Mouse (Mus musculus) liver, embryonic 15.5 days (tissue): ENCODE data around the gene Zfp280b. TPM values are rescaled to one million over a fixed set of nuclear protein-coding genes. Genes with fewer than 3 reads are reported as not detected.

Experiments used
- ATAC-seq: fragments of 200-750 bp; cut with Nextera tagmentation; 2 replicates; pipeline ENCODE4 v1.8.0; 2017; ENCODE audit warnings: moderate number of reproducible peaks, mild to moderate bottlenecking, moderate library complexity; ENCODE audit not compliant: insufficient read depth
- H3K27ac ChIP-seq: fragments of 300-500 bp; sonication (generic); replicated peaks from 2 replicates; pipeline ENCODE4 v1.5.1; 2015; ENCODE audit warnings: mild to moderate bottlenecking, inconsistent platforms
- H3K27me3 ChIP-seq: fragments of 300-500 bp; sonication (generic); 2 replicates; pipeline ENCODE4 v1.6.1; 2015; ENCODE audit warnings: mild to moderate bottlenecking, inconsistent platforms
- H3K36me3 ChIP-seq: fragments of 300-500 bp; sonication (generic); replicated peaks from 2 replicates; pipeline ENCODE4 v1.6.1; 2015; ENCODE audit warnings: moderate library complexity, mild to moderate bottlenecking, inconsistent platforms
- H3K4me1 ChIP-seq: fragments of 300-500 bp; sonication (generic); replicated peaks from 2 replicates; pipeline ENCODE4 v1.6.1; 2015; ENCODE audit warnings: inconsistent platforms
- H3K4me2 ChIP-seq: fragments of 300-500 bp; sonication (generic); 2 replicates; pipeline ENCODE4 v1.6.1; 2015; ENCODE audit warnings: moderate library complexity, mild to moderate bottlenecking, inconsistent platforms
- H3K4me3 ChIP-seq: fragments of 300-500 bp; sonication (generic); replicated peaks from 2 replicates; pipeline ENCODE4 v1.5.1; 2015; ENCODE audit warnings: mild to moderate bottlenecking, inconsistent platforms
- H3K9ac ChIP-seq: fragments of 300-500 bp; sonication (generic); 2 replicates; pipeline ENCODE4 v1.6.1; 2015; ENCODE audit warnings: moderate library complexity, mild to moderate bottlenecking, inconsistent platforms
- H3K9me3 ChIP-seq: fragments of 300-500 bp; sonication (generic); replicated peaks from 2 replicates; pipeline ENCODE4 v1.6.1; 2016; ENCODE audit warnings: inconsistent platforms
- WGBS: fragments of 180-500 bp; shearing (Covaris S2); methylation state at CpG from one replicate; pipeline ENCODE4 v1.1.7; 2015; ENCODE audit warnings: mixed read lengths; ENCODE audit not compliant: insufficient replicate concordance; 5-methylcytosine and 5-hydroxymethylcytosine counted together
- polyA plus RNA-seq: library from polyadenylated mRNA; unstranded; fragments of >200 nt; fragmentation: Nextera tagmentation; extraction: Ambion mirVana; gene quantifications from 2 replicates; pipeline ENCODE4 v1.2.1, GENCODE M21; 2015

Gene Zfp280b
- polyA plus RNA-seq, 1 experiment from 2014 or later = 11.2 TPM

GRCm38 (mm10) chr10:76009812-76010211, 22.6 kb upstream of the Zfp280b start:
- Histone ChIP-seq H3K36me3 (no peaks in the 10 kb centered on the region), H3K9me3 (no peaks in the 10 kb centered on the region), H3K27me3 (no peaks in the 10 kb centered on the region), H3K4me1 (no peaks in the 10 kb centered on the region), H3K9ac (no peak overlapping the region), H3K4me3 (no peak overlapping the region), H3K27ac (no peak overlapping the region), H3K4me2 (no peak overlapping the region)
- 62% methylated on average over 3 of the region's 3 CpGs for WGBS
- no peak for ATAC-seq

- no peaks in the 10 kb centered on the region for H3K9me3 ChIP-seq
- ATAC-seq = no peak
Measured at GRCm38 (mm10) chr10:76012922-76013321, 19.5 kb upstream of the Zfp280b start.

GRCm38 (mm10) chr10:76016886-76017285, 15.6 kb upstream of the Zfp280b start:
- Histone ChIP-seq H3K27me3 (no peaks in the 10 kb centered on the region), H3K4me3 (no peak overlapping the region), H3K4me2 (no peak overlapping the region), H3K4me1 (peaks cover 7% of the 10 kb centered on the region), H3K9ac (no peak overlapping the region), H3K36me3 (no peaks in the 10 kb centered on the region), H3K9me3 (no peaks in the 10 kb centered on the region), H3K27ac (no peak overlapping the region)
- WGBS = 71% methylated on average over 3 of the region's 3 CpGs
- no peak for ATAC-seq

More at GRCm38 (mm10) chr10:76012922-76013321, 19.5 kb upstream of the Zfp280b start:
- no peak overlapping the region for H3K27ac ChIP-seq
- H3K4me3 ChIP-seq = no peak overlapping the region
- no peaks in the 10 kb centered on the region for H3K36me3 ChIP-seq
- 56% methylated on average over 6 of the region's 6 CpGs for WGBS
- H3K4me1 ChIP-seq = no peaks in the 10 kb centered on the region
- H3K9ac ChIP-seq = no peak overlapping the region
- H3K27me3 ChIP-seq = no peaks in the 10 kb centered on the region
- H3K4me2 ChIP-seq = no peak overlapping the region

- H3K27me3 ChIP-seq = no peaks in the 10 kb centered on the region
- no peak overlapping the region for H3K4me3 ChIP-seq
- H3K4me1 ChIP-seq = peaks cover 10% of the 10 kb centered on the region
- H3K9me3 ChIP-seq = no peaks in the 10 kb centered on the region
- no peak overlapping the region for H3K4me2 ChIP-seq
- no peak overlapping the region for H3K9ac ChIP-seq
- H3K36me3 ChIP-seq = no peaks in the 10 kb centered on the region
- no peak overlapping the region for H3K27ac ChIP-seq
- ATAC-seq = peak; percentile 34; the same call in 1 of the 2 replicates
- WGBS = 17% methylated on average over 3 of the region's 3 CpGs
Measured at GRCm38 (mm10) chr10:76021728-76022127, 10.7 kb upstream of the Zfp280b start.

- Histone ChIP-seq H3K9ac (no peak overlapping the region), H3K36me3 (no peaks in the 10 kb centered on the region), H3K9me3 (no peaks in the 10 kb centered on the region), H3K27ac (no peak overlapping the region), H3K27me3 (no peaks in the 10 kb centered on the region), H3K4me1 (peaks cover 15% of the 10 kb centered on the region), H3K4me2 (no peak overlapping the region), H3K4me3 (no peak overlapping the region)
- WGBS = 84% methylated on average over 6 of the region's 6 CpGs
- no peak for ATAC-seq
Measured at GRCm38 (mm10) chr10:76023921-76024320, 8.5 kb upstream of the Zfp280b start.

- no peak for ATAC-seq
- Histone ChIP-seq H3K9me3 (no peaks in the 10 kb centered on the region), H3K27ac (no peak overlapping the region), H3K4me3 (no peak overlapping the region), H3K4me2 (no peak overlapping the region), H3K9ac (no peak overlapping the region), H3K36me3 (no peaks in the 10 kb centered on the region), H3K4me1 (peaks cover 22% of the 10 kb centered on the region), H3K27me3 (no peaks in the 10 kb centered on the region)
- 74% methylated on average over 10 of the region's 10 CpGs for WGBS
Measured at GRCm38 (mm10) chr10:76025470-76026190, 6.8 kb upstream of the Zfp280b start.

- Histone ChIP-seq H3K4me3 (no peak overlapping the region), H3K9me3 (no peaks in the 10 kb centered on the region), H3K27ac (no peak overlapping the region), H3K4me2 (no peak overlapping the region), H3K36me3 (no peaks in the 10 kb centered on the region), H3K4me1 (peaks cover 19% of the 10 kb centered on the region), H3K27me3 (no peaks in the 10 kb centered on the region), H3K9ac (no peak overlapping the region)
- no peak for ATAC-seq
- 61% methylated on average over 12 of the region's 12 CpGs for WGBS
Measured at GRCm38 (mm10) chr10:76027127-76028015, 5.1 kb upstream of the Zfp280b start.

- Histone ChIP-seq H3K27me3 (no peaks in the 10 kb centered on the region), H3K27ac (no peak overlapping the region), H3K4me2 (no peak overlapping the region), H3K4me1 (peaks cover 21% of the 10 kb centered on the region), H3K9me3 (no peaks in the 10 kb centered on the region), H3K4me3 (no peak overlapping the region), H3K36me3 (no peaks in the 10 kb centered on the region), H3K9ac (no peak overlapping the region)
- no peak for ATAC-seq
- WGBS = 27% methylated on average over 4 of the region's 4 CpGs
Measured at GRCm38 (mm10) chr10:76028016-76028366, 4.5 kb upstream of the Zfp280b start.

- H3K27me3 ChIP-seq = no peaks in the 10 kb centered on the region
- no peak overlapping the region for H3K4me3 ChIP-seq
- H3K9me3 ChIP-seq = no peaks in the 10 kb centered on the region
- H3K9ac ChIP-seq = no peak overlapping the region
- no peak overlapping the region for H3K4me2 ChIP-seq
- no peaks in the 10 kb centered on the region for H3K36me3 ChIP-seq
- H3K4me1 ChIP-seq = peaks cover 25% of the 10 kb centered on the region
- WGBS = 64% methylated on average over 9 of the region's 9 CpGs
- no peak for ATAC-seq
- no peak overlapping the region for H3K27ac ChIP-seq
Measured at GRCm38 (mm10) chr10:76028396-76028795, 4.1 kb upstream of the Zfp280b start.

- no peak overlapping the region for H3K4me3 ChIP-seq
- no peak overlapping the region for H3K27ac ChIP-seq
- no peaks in the 10 kb centered on the region for H3K36me3 ChIP-seq
- no peak for ATAC-seq
- no peaks in the 10 kb centered on the region for H3K27me3 ChIP-seq
- H3K4me2 ChIP-seq = no peak overlapping the region
- WGBS = 71% methylated on average over 5 of the region's 5 CpGs
- H3K4me1 ChIP-seq = peaks cover 34% of the 10 kb centered on the region
- H3K9ac ChIP-seq = no peak overlapping the region
- no peaks in the 10 kb centered on the region for H3K9me3 ChIP-seq
Measured at GRCm38 (mm10) chr10:76029276-76029675, 3.2 kb upstream of the Zfp280b start.

GRCm38 (mm10) chr10:76030496-76030895, 2.0 kb upstream of the Zfp280b start:
- 41% methylated on average over 5 of the region's 5 CpGs for WGBS
- Histone ChIP-seq H3K4me1 (peaks cover 42% of the 10 kb centered on the region), H3K9ac (no peak overlapping the region), H3K27me3 (no peaks in the 10 kb centered on the region), H3K27ac (no peak overlapping the region), H3K4me3 (no peak overlapping the region), H3K36me3 (0 out of 2 replicates have a peak, but pooled peaks cover 4% of the 10 kb centered on the region), H3K4me2 (no peak overlapping the region), H3K9me3 (no peaks in the 10 kb centered on the region)
- no peak for ATAC-seq
